Mouse (Mus musculus): ENCODE measurements around the gene Nlrp10.

Gene Nlrp10

GRCm38 (mm10) chr7:108929726-108930393 is at the start of gene Nlrp10:
Gene Nlrp10 (minus strand): TSS chr7:108930178.
- DNase-seq = no peak

- peak; percentile 53 for DNase-seq
These were observed 42.3 kb upstream of the Nlrp10 start for GRCm38 (mm10) chr7:108972273-108972672.

- no peak for DNase-seq
These were observed 38.2 kb upstream of the Nlrp10 start for GRCm38 (mm10) chr7:108968201-108968600.

- DNase-seq = peak; percentile 46
These were observed 36.9 kb upstream of the Nlrp10 start for GRCm38 (mm10) chr7:108966742-108967362.

- no peak for DNase-seq
These were observed 36.0 kb upstream of the Nlrp10 start for GRCm38 (mm10) chr7:108965968-108966367.

GRCm38 (mm10) chr7:108957734-108958133 is 27.8 kb upstream of the Nlrp10 start:
- no peak for DNase-seq

- DNase-seq = peak; percentile 55
These were observed 24.2 kb upstream of the Nlrp10 start for GRCm38 (mm10) chr7:108954185-108954584.

- no peak for DNase-seq
These were observed 22.8 kb upstream of the Nlrp10 start for GRCm38 (mm10) chr7:108952801-108953200.

GRCm38 (mm10) chr7:108950762-108951331 is 20.9 kb upstream of the Nlrp10 start:
- DNase-seq = peak; percentile 72

- DNase-seq = peak; percentile 86
These were observed 20.4 kb upstream of the Nlrp10 start, which contains the start of gene Tub for GRCm38 (mm10) chr7:108950312-108950761. Gene Tub (plus strand): TSS chr7:108950338.

GRCm38 (mm10) chr7:108949301-108949700 is 19.3 kb upstream of the Nlrp10 start:
- DNase-seq = no peak

- DNase-seq = no peak
These were observed 18.6 kb upstream of the Nlrp10 start for GRCm38 (mm10) chr7:108948611-108949010.

- DNase-seq = peak; percentile 33
These were observed 14.0 kb upstream of the Nlrp10 start for GRCm38 (mm10) chr7:108944002-108944401.

GRCm38 (mm10) chr7:108941466-108941865 is 11.5 kb upstream of the Nlrp10 start:
- no peak for DNase-seq

GRCm38 (mm10) chr7:108936591-108936990 is 6.6 kb upstream of the Nlrp10 start:
- DNase-seq = no peak

GRCm38 (mm10) chr7:108935411-108935810 is 5.4 kb upstream of the Nlrp10 start:
- no peak for DNase-seq

GRCm38 (mm10) chr7:108934836-108935235 is 4.9 kb upstream of the Nlrp10 start:
- no peak for DNase-seq

- peak; percentile 91 for DNase-seq
These were observed 4.1 kb upstream of the Nlrp10 start, which contains the start of gene Eif3f for GRCm38 (mm10) chr7:108933794-108934731. Gene Eif3f (plus strand): TSS chr7:108934417.

GRCm38 (mm10) chr7:108928280-108929188 is 1.4 kb downstream of the Nlrp10 start:
- no peak for DNase-seq

- DNase-seq = no peak
These were observed 2.9 kb downstream of the Nlrp10 start for GRCm38 (mm10) chr7:108927043-108927442.

- DNase-seq = no peak
These were observed 26.0 kb downstream of the Nlrp10 start for GRCm38 (mm10) chr7:108903969-108904368.

GRCm38 (mm10) chr7:108894320-108894719 is 35.7 kb downstream of the Nlrp10 start, which contains the start of gene Olfr519:
Gene Olfr519 (minus strand): TSS chr7:108894420.
- DNase-seq = no peak
